Mouse (Mus musculus) T-cell, adult 2 months (primary cell): Measurements from ENCODE around the gene Sstr2.
"Not testable (repeated sequence)": the region's sequence is repeated elsewhere in the genome, so short reads cannot be mapped to it uniquely, and the experiment has no call there.

Source experiments
- DNase-seq: peaks from one replicate; pipeline ENCODE4 v3.0.0; 2022; ENCODE audit warnings: low spot score

The Sstr2 gene

GRCm38 (mm10) chr11:113656511-113656932 is 37.4 kb downstream of the Sstr2 start:
- no peak for DNase-seq

GRCm38 (mm10) chr11:113657221-113657620 is 38.1 kb downstream of the Sstr2 start:
- DNase-seq: no peak

- DNase-seq: no peak
These were observed 39.2 kb downstream of the Sstr2 start for GRCm38 (mm10) chr11:113658319-113658718.

GRCm38 (mm10) chr11:113658763-113659162 is 39.6 kb downstream of the Sstr2 start:
- DNase-seq: no peak

GRCm38 (mm10) chr11:113660213-113660612 is 41.1 kb downstream of the Sstr2 start:
- not testable (repeated sequence) for DNase-seq

- no peak for DNase-seq
These were observed 41.8 kb downstream of the Sstr2 start for GRCm38 (mm10) chr11:113660940-113661339.

GRCm38 (mm10) chr11:113661835-113662351 is 42.8 kb downstream of the Sstr2 start:
- no peak for DNase-seq

- DNase-seq: no peak
These were observed 45.1 kb downstream of the Sstr2 start for GRCm38 (mm10) chr11:113664279-113664678.

- no peak for DNase-seq
These were observed 47.1 kb downstream of the Sstr2 start for GRCm38 (mm10) chr11:113666205-113666604.

GRCm38 (mm10) chr11:113666648-113667047 is 47.5 kb downstream of the Sstr2 start:
- DNase-seq: peak; percentile 23

GRCm38 (mm10) chr11:113667122-113667521 is 48.0 kb downstream of the Sstr2 start:
- no peak for DNase-seq

GRCm38 (mm10) chr11:113667704-113668103 is 48.6 kb downstream of the Sstr2 start:
- DNase-seq: no peak

GRCm38 (mm10) chr11:113668857-113669256 is 49.7 kb downstream of the Sstr2 start:
- DNase-seq: no peak

- DNase-seq: no peak
These were observed 50.6 kb downstream of the Sstr2 start for GRCm38 (mm10) chr11:113669711-113670110.

- no peak for DNase-seq
These were observed 54.5 kb downstream of the Sstr2 start for GRCm38 (mm10) chr11:113673614-113674013.

- no peak for DNase-seq
These were observed 55.5 kb downstream of the Sstr2 start for GRCm38 (mm10) chr11:113674595-113674994.
